Mouse (Mus musculus): ENCODE measurements at regions not wholly inside any gene's neighbourhood (a gene's known extent, or its start where the extent isn't known, plus 50 kb on each side); places are given as distances from the start of the nearest gene placed in this dataset.

- no peak for TF ChIP-seq CTCF (IDR thresholded peaks at IDR 0.05; ENCODE audit: low read depth, low read length)
Observed at GRCm38 (mm10) chr3:148315286-148315685, 675.1 kb downstream of the Adgrl2 start.

GRCm38 (mm10) chr3:148295515-148295914 lies 694.8 kb downstream of the Adgrl2 start:
- H3K27me3 ChIP-seq (ENCODE audit: control insufficient read depth, insufficient read depth, low read length, poor library complexity, severe bottlenecking), result no peaks in the 10 kb centered on the region
- H3K4me1 ChIP-seq (ENCODE audit: control insufficient read depth, insufficient read depth, low read length), result no peaks in the 10 kb centered on the region
- H3K9me3 ChIP-seq (replicated peaks; ENCODE audit: control insufficient read depth, insufficient read depth, low read length, poor library complexity, severe bottlenecking), result no peaks in the 10 kb centered on the region
- H3K36me3 ChIP-seq (ENCODE audit: control insufficient read depth, insufficient read depth, low read length, poor library complexity, severe bottlenecking), result no peaks in the 10 kb centered on the region
- H3K4me3 ChIP-seq (ENCODE audit: low read depth, low read length), result no peak overlapping the region
- no peak overlapping the region for H3K27ac ChIP-seq (ENCODE audit: insufficient read depth, low read length)
- TF ChIP-seq CTCF (IDR thresholded peaks at IDR 0.05; ENCODE audit: low read depth, low read length), result no peak
- no peak for TF ChIP-seq POLR2A (IDR thresholded peaks at IDR 0.05; ENCODE audit: insufficient read depth, low read length)
- TF ChIP-seq EP300 (IDR thresholded peaks at IDR 0.05; ENCODE audit: insufficient read depth, low read depth, low read length), result no peak
- H3K9ac ChIP-seq (ENCODE audit: low read depth, poor library complexity, severe bottlenecking), result no peak overlapping the region

More at GRCm38 (mm10) chr3:148315286-148315685, 675.1 kb downstream of the Adgrl2 start:
- H3K9ac ChIP-seq (ENCODE audit: low read depth, poor library complexity, severe bottlenecking), result no peak overlapping the region
- H3K9me3 ChIP-seq (replicated peaks; ENCODE audit: control insufficient read depth, insufficient read depth, low read length, poor library complexity, severe bottlenecking), result no peaks in the 10 kb centered on the region
- no peaks in the 10 kb centered on the region for H3K27me3 ChIP-seq (ENCODE audit: control insufficient read depth, insufficient read depth, low read length, poor library complexity, severe bottlenecking)
- no peaks in the 10 kb centered on the region for H3K4me1 ChIP-seq (ENCODE audit: control insufficient read depth, insufficient read depth, low read length)
- H3K27ac ChIP-seq (ENCODE audit: insufficient read depth, low read length), result no peak overlapping the region
- H3K4me3 ChIP-seq (ENCODE audit: low read depth, low read length), result no peak overlapping the region
- no peaks in the 10 kb centered on the region for H3K36me3 ChIP-seq (ENCODE audit: control insufficient read depth, insufficient read depth, low read length, poor library complexity, severe bottlenecking)

GRCm38 (mm10) chr3:148278978-148279377 lies 711.4 kb downstream of the Adgrl2 start:
- no peaks in the 10 kb centered on the region for H3K27me3 ChIP-seq (ENCODE audit: control insufficient read depth, insufficient read depth, low read length, poor library complexity, severe bottlenecking)
- H3K36me3 ChIP-seq (ENCODE audit: control insufficient read depth, insufficient read depth, low read length, poor library complexity, severe bottlenecking), result no peaks in the 10 kb centered on the region
- H3K4me3 ChIP-seq (ENCODE audit: low read depth, low read length), result no peak overlapping the region
- H3K4me1 ChIP-seq (ENCODE audit: control insufficient read depth, insufficient read depth, low read length), result no peaks in the 10 kb centered on the region
- H3K9me3 ChIP-seq (replicated peaks; ENCODE audit: control insufficient read depth, insufficient read depth, low read length, poor library complexity, severe bottlenecking), result no peaks in the 10 kb centered on the region
- no peak overlapping the region for H3K27ac ChIP-seq (ENCODE audit: insufficient read depth, low read length)
- no peak overlapping the region for H3K9ac ChIP-seq (ENCODE audit: low read depth, poor library complexity, severe bottlenecking)
- TF ChIP-seq CTCF (IDR thresholded peaks at IDR 0.05; ENCODE audit: low read depth, low read length) (no peak), EP300 (IDR thresholded peaks at IDR 0.05; ENCODE audit: insufficient read depth, low read depth, low read length) (no peak), POLR2A (IDR thresholded peaks at IDR 0.05; ENCODE audit: insufficient read depth, low read length) (no peak)

GRCm38 (mm10) chr3:148272159-148272848 lies 718.1 kb downstream of the Adgrl2 start:
- TF ChIP-seq EP300 (IDR thresholded peaks at IDR 0.05; ENCODE audit: insufficient read depth, low read depth, low read length) (no peak), POLR2A (IDR thresholded peaks at IDR 0.05; ENCODE audit: insufficient read depth, low read length) (no peak), CTCF (IDR thresholded peaks at IDR 0.05; ENCODE audit: low read depth, low read length) (no peak)
- H3K27ac ChIP-seq (ENCODE audit: insufficient read depth, low read length), result no peak overlapping the region
- H3K4me1 ChIP-seq (ENCODE audit: control insufficient read depth, insufficient read depth, low read length), result no peaks in the 10 kb centered on the region
- H3K4me3 ChIP-seq (ENCODE audit: low read depth, low read length), result no peak overlapping the region
- H3K9ac ChIP-seq (ENCODE audit: low read depth, poor library complexity, severe bottlenecking), result no peak overlapping the region
- no peaks in the 10 kb centered on the region for H3K36me3 ChIP-seq (ENCODE audit: control insufficient read depth, insufficient read depth, low read length, poor library complexity, severe bottlenecking)
- H3K9me3 ChIP-seq (replicated peaks; ENCODE audit: control insufficient read depth, insufficient read depth, low read length, poor library complexity, severe bottlenecking), result no peaks in the 10 kb centered on the region
- no peaks in the 10 kb centered on the region for H3K27me3 ChIP-seq (ENCODE audit: control insufficient read depth, insufficient read depth, low read length, poor library complexity, severe bottlenecking)

GRCm38 (mm10) chr3:148268812-148269211 lies 721.5 kb downstream of the Adgrl2 start:
- no peaks in the 10 kb centered on the region for H3K27me3 ChIP-seq (ENCODE audit: control insufficient read depth, insufficient read depth, low read length, poor library complexity, severe bottlenecking)
- H3K9ac ChIP-seq (ENCODE audit: low read depth, poor library complexity, severe bottlenecking), result no peak overlapping the region
- TF ChIP-seq POLR2A (IDR thresholded peaks at IDR 0.05; ENCODE audit: insufficient read depth, low read length), result no peak
- no peak for TF ChIP-seq CTCF (IDR thresholded peaks at IDR 0.05; ENCODE audit: low read depth, low read length)
- TF ChIP-seq EP300 (IDR thresholded peaks at IDR 0.05; ENCODE audit: insufficient read depth, low read depth, low read length), result no peak
- no peak overlapping the region for H3K27ac ChIP-seq (ENCODE audit: insufficient read depth, low read length)
- no peak overlapping the region for H3K4me3 ChIP-seq (ENCODE audit: low read depth, low read length)
- no peaks in the 10 kb centered on the region for H3K9me3 ChIP-seq (replicated peaks; ENCODE audit: control insufficient read depth, insufficient read depth, low read length, poor library complexity, severe bottlenecking)
- H3K36me3 ChIP-seq (ENCODE audit: control insufficient read depth, insufficient read depth, low read length, poor library complexity, severe bottlenecking), result no peaks in the 10 kb centered on the region
- H3K4me1 ChIP-seq (ENCODE audit: control insufficient read depth, insufficient read depth, low read length), result no peaks in the 10 kb centered on the region

- Histone ChIP-seq H3K27me3 (ENCODE audit: control insufficient read depth, insufficient read depth, low read length, poor library complexity, severe bottlenecking) (no peaks in the 10 kb centered on the region), H3K4me3 (ENCODE audit: low read depth, low read length) (no peak overlapping the region), H3K36me3 (ENCODE audit: control insufficient read depth, insufficient read depth, low read length, poor library complexity, severe bottlenecking) (no peaks in the 10 kb centered on the region), H3K9ac (ENCODE audit: low read depth, poor library complexity, severe bottlenecking) (no peak overlapping the region), H3K27ac (ENCODE audit: insufficient read depth, low read length) (no peak overlapping the region), H3K4me1 (ENCODE audit: control insufficient read depth, insufficient read depth, low read length) (no peaks in the 10 kb centered on the region), H3K9me3 (replicated peaks; ENCODE audit: control insufficient read depth, insufficient read depth, low read length, poor library complexity, severe bottlenecking) (no peaks in the 10 kb centered on the region)
- TF ChIP-seq EP300 (IDR thresholded peaks at IDR 0.05; ENCODE audit: insufficient read depth, low read depth, low read length) (no peak), POLR2A (IDR thresholded peaks at IDR 0.05; ENCODE audit: insufficient read depth, low read length) (no peak), CTCF (IDR thresholded peaks at IDR 0.05; ENCODE audit: low read depth, low read length) (no peak)
Observed at GRCm38 (mm10) chr3:148259211-148259610, 731.1 kb downstream of the Adgrl2 start.

All from ES-Bruce4 (cell line).